Mouse (Mus musculus) left cerebral cortex, adult 2 months (tissue): ENCODE data around the gene Nucb1. TPM values are rescaled to one million over a fixed set of nuclear protein-coding genes. Genes with fewer than 3 reads are reported as not detected.

Source experiments
- DNase-seq, 2 experiments: peaks; one replicate each; pipeline ENCODE4 v3.0.0; 2021 to 2022; ENCODE audit warnings: low spot score in 2 of 2, mixed read lengths in 1 of 2; ENCODE audit errors: extremely low spot score in 1 of 2
- H3K27ac ChIP-seq: fragments of 200-600 bp; 2 replicates; pipeline ENCODE4 v1.8.1; 2022
- H3K4me3 ChIP-seq: fragments of 200-600 bp; 2 replicates; pipeline ENCODE4 v1.8.1; 2022
- CTCF ChIP-seq: fragments of 200-600 bp; IDR thresholded peaks from 2 replicates; pipeline ENCODE4 v1.8.1; 2022; ENCODE audit warnings: antibody characterized with exemption, mild to moderate bottlenecking, moderate library complexity
- intact Hi-C: fragments of 180-260 bp; cut with DNase I; formaldehyde crosslinking; loops from one replicate; pipeline ENCODE4 v1.15.1; 2025
- microRNA-seq, 2 experiments: library from miRNA; unstranded; fragments of <30 nt; microRNA quantifications; one replicate each; pipeline ENCODE4 v1.2.0; 2021
- total RNA-seq, 2 experiments: library from RNA; stranded (reverse); gene quantifications; 2 replicates each; pipeline ENCODE4 v1.2.3; 2021

The Nucb1 gene
- total RNA-seq, 2 experiments from 2014 or later = 95.4 to 106 TPM

DNA sequence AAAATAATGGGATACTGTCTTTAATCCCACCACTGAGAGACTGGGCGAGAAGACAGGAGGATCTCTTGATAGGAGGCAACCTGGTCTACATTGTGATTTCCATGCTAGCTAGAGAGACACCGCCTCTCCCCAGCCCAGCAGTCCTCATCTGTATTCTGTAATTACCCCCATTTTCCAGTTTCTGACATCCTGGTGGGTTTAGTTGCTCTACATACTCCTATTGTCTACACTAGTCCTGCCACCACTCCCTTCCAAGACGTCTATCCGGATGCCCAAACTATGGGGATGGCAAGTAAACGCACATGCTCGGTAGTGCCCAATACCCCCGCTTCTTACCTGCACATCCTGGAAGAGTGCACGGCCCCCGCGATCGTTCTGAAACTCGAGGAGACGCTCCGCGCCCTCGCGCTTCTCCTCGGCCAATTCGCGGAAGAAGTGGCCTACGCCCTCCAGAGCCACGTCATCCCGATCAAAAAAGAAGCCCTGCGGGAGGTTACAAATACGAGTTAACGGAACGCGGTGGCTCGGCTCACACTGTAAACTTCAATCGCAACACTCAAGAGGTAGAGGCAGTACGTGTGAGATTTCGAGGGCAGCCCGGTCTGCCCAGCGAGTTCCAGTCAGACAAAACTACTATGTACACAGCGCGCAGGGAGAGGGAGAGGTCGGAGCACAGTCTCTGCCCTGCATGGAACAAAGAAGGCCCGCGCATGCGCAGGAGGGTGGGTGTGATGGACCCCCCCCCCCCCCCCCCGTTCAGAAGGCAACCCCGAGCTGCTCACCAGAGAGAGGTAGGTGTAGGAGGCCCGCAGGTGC, 51.2 kb downstream of the Nucb1 start:
- intact Hi-C loops = no loop called here
- TF ChIP-seq CTCF = no peak
- Histone ChIP-seq H3K4me3 (peak overlapping the region; percentile 88), H3K27ac (peak overlapping the region; percentile 95)
- peak; percentile 67 to 70 for DNase-seq

DNA sequence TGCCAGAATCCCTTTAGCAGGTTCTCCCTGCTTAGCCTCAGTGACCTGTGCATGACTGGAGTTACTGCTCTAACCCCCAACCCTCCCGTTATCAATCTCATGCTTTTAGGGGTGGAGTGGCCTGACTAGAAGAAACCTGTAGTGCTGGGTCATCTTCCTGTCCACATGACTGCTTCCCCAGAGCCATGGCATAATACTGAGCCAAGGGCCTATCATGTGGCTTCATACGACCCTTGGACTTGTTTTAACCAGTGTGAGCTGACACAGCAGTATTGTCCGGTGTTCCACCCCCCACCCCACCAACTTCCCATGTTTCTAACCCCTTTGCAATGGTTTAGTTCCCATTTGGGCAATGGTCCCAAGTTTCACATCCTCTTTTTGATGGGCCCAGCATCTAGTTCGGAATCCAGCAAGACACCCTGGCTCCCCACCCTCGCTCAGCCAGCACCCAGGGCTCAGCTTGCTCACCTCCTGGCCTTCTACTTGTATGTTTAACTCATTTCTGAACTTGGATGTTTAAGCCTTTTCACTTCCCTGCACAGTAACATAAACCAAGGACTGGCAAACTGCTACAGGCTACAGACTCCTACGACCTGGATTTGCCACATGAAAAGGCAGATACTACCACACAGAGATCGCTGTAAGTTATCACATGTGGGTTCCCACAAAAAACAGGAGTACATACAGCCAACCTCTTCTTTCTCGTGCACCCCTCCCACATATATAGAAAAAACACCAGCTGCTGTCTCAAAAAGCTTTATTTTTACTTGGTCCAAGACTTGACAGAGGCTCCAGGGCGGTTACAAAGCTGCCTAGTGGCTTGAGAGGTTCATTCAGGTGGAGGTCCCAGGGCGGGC, 52.8 kb downstream of the Nucb1 start:
- no peak for DNase-seq
- peak overlapping the region; percentile 88 for H3K4me3 ChIP-seq
- intact Hi-C loops = no loop called here
- TF ChIP-seq CTCF = no peak
- peak overlapping the region; percentile 63 for H3K27ac ChIP-seq

DNA sequence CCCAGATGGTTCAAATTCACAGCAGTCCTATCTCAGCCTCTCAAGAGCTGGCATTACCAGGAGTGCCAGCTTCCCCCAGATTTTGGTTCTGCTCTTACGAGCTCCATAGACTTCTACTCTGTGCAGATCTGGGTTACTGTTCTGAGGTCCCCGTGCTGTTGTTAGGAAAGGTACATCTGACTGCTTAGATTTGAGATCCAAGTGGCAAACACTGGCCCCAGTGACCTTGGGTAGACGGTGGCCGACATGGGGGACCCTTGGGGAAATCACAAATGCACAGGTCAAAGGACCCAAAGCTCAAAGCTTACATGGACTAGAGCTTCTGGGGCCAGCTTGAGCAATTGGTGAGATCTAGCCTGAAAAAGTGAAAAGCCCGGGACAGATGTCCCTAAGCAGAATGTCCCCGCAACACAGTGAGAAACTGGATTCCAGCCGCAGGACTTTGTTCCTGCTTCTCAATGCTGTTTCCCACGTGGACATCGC, 53.4 kb downstream of the Nucb1 start:
- peak overlapping the region; percentile 63 for H3K27ac ChIP-seq
- TF ChIP-seq CTCF = no peak
- no peak for DNase-seq
- intact Hi-C loops = no loop called here
- H3K4me3 ChIP-seq = no peak overlapping the region

DNA sequence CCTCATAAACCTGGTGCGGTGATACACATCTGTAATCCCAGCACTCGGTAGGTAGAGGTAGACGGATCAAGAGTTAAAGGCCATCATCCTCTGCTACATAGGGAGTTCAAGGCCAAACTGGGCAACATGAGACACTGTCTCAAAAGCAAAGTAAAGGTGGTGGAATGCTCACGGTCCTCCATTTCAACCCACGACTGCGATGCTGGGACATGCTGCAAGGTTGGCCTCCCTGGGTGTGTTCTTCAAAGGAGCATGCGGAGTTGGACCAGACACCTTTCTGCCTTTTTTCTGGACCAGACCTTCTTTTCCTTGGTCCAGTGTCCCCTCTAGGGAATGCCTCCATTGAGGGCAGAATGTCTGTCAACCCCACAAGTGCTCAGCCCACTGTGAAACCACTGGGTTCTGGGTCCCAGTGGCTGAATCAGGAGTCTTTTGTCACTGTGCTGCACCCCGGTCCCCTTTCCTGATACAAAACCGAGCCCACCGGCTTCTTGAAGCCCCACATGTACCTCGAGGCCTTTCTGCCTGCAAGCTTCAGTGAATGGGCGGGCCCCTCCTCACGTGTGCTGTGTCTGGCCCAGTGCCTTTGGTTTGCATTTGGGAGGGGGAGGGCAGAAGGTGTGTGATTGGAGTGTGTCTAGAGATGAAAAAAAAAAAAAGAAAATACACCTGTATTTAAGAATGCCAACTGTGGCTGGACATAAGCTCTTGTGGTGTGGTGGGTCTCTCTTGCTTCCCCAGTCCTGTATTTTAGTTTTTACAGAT, 54.1 kb downstream of the Nucb1 start:
- no peak overlapping the region for H3K27ac ChIP-seq
- no peak for DNase-seq
- TF ChIP-seq CTCF = no peak
- no peak overlapping the region for H3K4me3 ChIP-seq
- intact Hi-C loops = no loop called here

DNA sequence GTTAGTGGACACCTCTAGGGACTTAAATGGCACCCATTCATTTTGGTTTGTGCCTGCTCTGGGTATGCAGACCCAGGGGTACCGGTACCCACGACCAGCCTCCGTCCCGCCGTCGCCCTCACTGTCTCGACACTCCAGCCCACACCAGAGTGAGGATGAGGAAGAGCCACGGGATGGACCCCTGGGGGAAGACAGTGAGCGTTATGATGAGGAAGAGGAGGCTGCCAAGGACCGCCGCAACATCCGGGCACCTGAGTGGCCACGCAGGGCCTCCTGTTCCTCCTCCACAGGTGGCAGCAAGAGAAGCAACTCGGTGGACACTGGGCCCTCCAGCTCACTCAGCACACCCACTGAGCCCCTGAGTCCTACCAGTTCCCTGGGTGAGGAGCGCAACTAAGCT, 55.2 kb downstream of the Nucb1 start:
- no peak for TF ChIP-seq CTCF
- no peak for DNase-seq
- intact Hi-C loops = no loop called here
- Histone ChIP-seq H3K4me3 (no peak overlapping the region), H3K27ac (no peak overlapping the region)

DNA sequence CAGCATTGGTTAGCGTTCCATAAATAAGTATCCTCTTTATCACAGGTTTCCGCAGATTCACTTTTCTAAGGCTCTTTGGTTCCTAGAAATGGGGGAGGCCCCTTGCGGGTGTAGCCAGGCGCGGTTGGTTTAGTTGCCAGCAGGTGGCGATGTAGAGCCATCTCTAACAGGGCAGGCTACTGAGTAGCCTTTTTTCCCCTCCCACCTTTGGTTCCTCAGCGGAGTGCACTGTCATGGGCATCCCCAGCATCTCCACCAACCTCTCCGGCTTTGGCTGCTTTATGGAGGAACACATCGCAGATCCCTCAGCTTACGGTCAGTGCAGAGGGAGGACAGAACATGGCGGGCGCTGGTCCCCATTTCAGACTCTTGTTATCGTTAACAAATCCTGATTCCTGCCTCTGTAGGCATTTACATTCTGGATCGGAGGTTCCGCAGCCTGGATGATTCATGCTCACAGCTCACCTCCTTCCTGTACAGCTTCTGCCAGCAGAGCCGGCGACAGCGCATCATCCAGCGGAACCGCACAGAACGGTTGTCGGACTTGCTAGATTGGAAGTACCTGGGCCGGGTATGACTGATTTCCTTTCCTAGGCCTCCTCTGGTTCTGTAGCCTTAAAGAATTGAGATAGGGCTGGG, 58.7 kb downstream of the Nucb1 start:
- peak overlapping the region; percentile 49 for H3K4me3 ChIP-seq
- TF ChIP-seq CTCF = peak; percentile 97
- DNase-seq = peak; percentile 85 to 89
- H3K27ac ChIP-seq = peak overlapping the region; percentile 96
- intact Hi-C loops = no loop called here

DNA sequence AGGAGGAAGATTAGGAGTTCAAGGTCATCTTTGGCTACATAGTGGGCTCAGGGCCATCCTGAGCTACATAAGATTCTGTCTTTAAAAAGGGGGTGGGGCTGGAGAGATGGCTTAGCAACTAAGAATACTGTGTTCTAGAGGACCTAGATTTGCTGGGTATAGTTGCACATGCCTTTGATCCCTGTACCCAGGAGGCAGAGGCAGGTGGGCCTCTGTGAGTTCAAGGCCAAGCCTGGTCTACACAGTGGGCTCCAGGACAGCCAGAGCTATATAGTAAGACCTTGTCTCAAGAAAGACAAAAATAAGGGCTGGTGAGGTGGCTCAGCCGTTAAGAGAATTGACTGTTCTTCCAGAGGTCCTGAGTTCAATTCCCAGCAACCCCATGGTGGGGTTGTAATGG, 60.2 kb downstream of the Nucb1 start:
- intact Hi-C loops = no loop called here

DNA sequence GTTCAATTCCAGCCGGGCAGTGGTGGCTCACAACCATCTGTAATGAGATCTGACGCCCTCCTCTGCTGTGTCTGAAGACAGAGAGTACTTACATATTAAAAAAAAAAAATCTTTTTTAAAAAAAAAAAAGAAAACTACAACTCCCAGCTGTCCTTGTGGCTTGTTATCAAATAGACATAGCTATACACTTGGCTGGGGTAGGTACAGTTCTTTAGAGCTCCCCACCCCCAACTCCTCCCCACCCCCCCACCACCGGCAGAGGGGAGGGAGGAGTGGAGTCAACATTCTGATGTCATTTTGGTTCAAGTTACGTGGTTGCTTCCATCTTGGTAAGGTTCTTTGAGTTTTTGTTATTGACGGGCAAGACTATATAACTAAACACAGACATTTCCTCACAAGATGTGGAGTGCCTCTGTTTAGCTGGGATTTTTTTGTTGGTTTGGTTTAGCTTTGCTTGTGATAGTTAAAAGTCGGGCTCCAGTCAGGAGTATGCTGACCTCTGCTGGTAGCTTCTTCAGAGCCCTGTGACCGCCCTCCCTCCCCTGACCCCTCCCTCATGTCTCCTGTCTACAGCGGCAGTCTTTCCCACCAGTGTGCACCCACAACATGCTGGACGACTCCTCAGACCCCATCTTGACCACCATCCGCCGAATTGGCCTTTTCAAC, 62.7 kb downstream of the Nucb1 start:
- intact Hi-C loops = no loop called here
- peak; percentile 50 for TF ChIP-seq CTCF
- no peak overlapping the region for H3K27ac ChIP-seq
- no peak overlapping the region for H3K4me3 ChIP-seq
- DNase-seq = no peak

More for the DNA sequence above, 60.2 kb downstream of the Nucb1 start:
- no peak for TF ChIP-seq CTCF
- DNase-seq = no peak
- Histone ChIP-seq H3K27ac (no peak overlapping the region), H3K4me3 (no peak overlapping the region)

DNA sequence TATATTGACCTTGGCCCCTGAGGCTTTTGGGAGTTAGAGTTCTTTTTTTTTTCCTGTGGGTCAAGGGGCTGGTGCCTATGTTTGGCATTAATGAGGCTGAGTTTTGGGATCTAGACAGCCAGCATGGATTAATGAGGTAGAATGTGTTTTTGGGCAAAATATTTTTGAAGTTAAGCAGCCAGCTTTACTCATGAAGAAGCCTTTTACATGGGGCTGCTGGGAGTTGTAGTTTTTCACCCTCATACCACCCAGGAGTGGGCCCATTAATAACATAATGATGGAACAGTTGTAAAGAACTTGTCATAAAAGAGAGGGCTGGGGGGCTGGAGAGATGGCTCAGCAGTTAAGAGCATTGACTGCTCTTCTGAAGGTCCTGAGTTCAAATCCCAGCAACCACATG, 63.6 kb downstream of the Nucb1 start:
- intact Hi-C loops = no loop called here
- H3K4me3 ChIP-seq = no peak overlapping the region
- DNase-seq = no peak
- TF ChIP-seq CTCF = no peak
- H3K27ac ChIP-seq = no peak overlapping the region

DNA sequence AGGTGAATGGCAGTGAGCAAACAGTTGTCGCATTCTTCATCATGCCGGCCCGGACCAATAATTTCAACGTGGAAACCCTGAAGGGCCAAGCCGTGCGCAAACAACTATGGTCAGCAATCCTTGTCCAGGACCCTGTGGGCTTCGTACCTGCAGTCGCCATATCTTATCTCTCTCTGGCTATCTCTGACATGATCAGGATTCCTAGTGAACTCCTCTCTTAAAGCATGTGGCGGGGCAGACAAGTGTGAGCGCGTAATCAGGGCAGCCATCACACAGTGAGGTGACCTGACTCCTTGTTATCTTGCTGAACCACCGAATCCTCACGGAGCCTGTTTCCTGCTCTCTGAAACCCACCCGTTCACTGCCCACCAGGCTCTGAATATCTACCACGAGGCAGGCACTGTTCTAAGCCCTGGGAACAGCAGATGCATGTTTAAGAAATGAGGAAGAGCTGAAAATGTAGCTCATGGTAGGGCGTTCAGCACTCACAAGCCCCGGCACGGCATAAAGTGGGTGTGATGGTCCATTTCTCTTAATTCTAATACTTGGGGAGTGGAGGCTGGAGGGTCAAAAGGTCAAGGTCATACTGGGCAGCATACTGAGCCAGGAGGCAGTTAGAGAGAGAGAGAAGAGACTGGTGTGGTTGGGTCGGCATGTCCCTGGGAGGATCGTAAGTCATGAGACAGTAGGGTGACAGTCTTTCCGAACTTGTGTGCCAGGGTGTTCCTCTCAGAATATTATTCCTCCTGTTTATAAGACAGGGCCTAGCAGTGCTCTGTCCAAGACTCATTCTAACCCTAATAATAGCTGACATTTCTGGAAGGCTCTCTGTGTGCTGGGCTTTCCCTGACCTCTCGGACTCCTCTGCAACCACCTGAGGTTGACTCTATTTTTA, 66.4 kb downstream of the Nucb1 start:
- Histone ChIP-seq H3K4me3 (no peak overlapping the region), H3K27ac (no peak overlapping the region)
- intact Hi-C loops = no loop called here
- TF ChIP-seq CTCF = no peak
- DNase-seq = no peak

Small RNAs within 50 kb of the gene (microRNA-seq; reads per million reads assigned to microRNA genes)
- 0 to 0.24 reads per million in 2 experiments for gene Gm22133

Other genes with a start within 250 kb of the Nucb1 start
- gene Slc6a21, start 232.9 kb downstream of the Nucb1 start, total RNA-seq = under 1 TPM in 1 of 2 experiments, not detected in 1; 0.23 TPM
- gene Trpm4, start 176.6 kb downstream of the Nucb1 start, total RNA-seq = 10 to 100 TPM; 18.5 to 24.6 TPM
- under 1 TPM; 0.23 to 0.61 TPM for gene Hrc, start 175.1 kb downstream of the Nucb1 start, total RNA-seq
- gene Ppfia3, start 143.4 kb downstream of the Nucb1 start, total RNA-seq = 100 to 1,000 TPM; 156 to 159 TPM
- gene Lin7b, start 139.8 kb downstream of the Nucb1 start, total RNA-seq = 100 to 1,000 TPM; 156 to 178 TPM
- gene Snrnp70, start 114.7 kb downstream of the Nucb1 start, total RNA-seq = 100 to 1,000 TPM; 428 to 429 TPM
- not detected for gene Kcna7, start 104.8 kb downstream of the Nucb1 start, total RNA-seq
- not detected for gene Ntf5, start 96.7 kb downstream of the Nucb1 start, total RNA-seq
- not detected for gene Lhb, start 89.6 kb downstream of the Nucb1 start, total RNA-seq
- 10 to 100 TPM; 18.2 to 19.2 TPM for gene Gys1, start 75.6 kb downstream of the Nucb1 start, total RNA-seq
- 10 to 100 TPM; 34.4 to 39.9 TPM for gene Ruvbl2, start 72.3 kb downstream of the Nucb1 start, total RNA-seq
- 100 to 1,000 TPM; 200 to 208 TPM for gene Ftl1, start 50.5 kb downstream of the Nucb1 start, total RNA-seq
- gene Bax, start 43.5 kb downstream of the Nucb1 start, total RNA-seq = 10 to 100 TPM; 66.9 to 67.4 TPM
- under 1 TPM in 1 of 2 experiments, not detected in 1; 0.30 TPM for gene Tulp2, start 28.5 kb downstream of the Nucb1 start, total RNA-seq
- gene Gm45808, start 23.6 kb downstream of the Nucb1 start, total RNA-seq = 1 to 10 TPM; 1.5 to 2.0 TPM
- 1 to 10 TPM; 3.7 to 4.8 TPM for gene Dhdh, start 21.6 kb downstream of the Nucb1 start, total RNA-seq
- 10 to 100 TPM; 25.2 to 29.3 TPM for gene Ppp1r15a, start 15.9 kb upstream of the Nucb1 start, total RNA-seq
- gene Plekha4, start 15.9 kb upstream of the Nucb1 start, total RNA-seq = 1 to 10 TPM; 4.2 to 5.1 TPM
- under 1 TPM; 0.61 to 0.68 TPM for gene Hsd17b14, start 44.5 kb upstream of the Nucb1 start, total RNA-seq
- 10 to 100 TPM; 25.4 to 26.2 TPM for gene Bcat2, start 59.7 kb upstream of the Nucb1 start, total RNA-seq
- gene Fgf21, start 105.1 kb upstream of the Nucb1 start, total RNA-seq = not detected
- gene Fut1, start 106.9 kb upstream of the Nucb1 start, total RNA-seq = not detected
- under 1 TPM in 1 of 2 experiments, not detected in 1; 0.34 TPM for gene Izumo1, start 111.4 kb upstream of the Nucb1 start, total RNA-seq
- 1 to 10 TPM; 6.1 to 8.0 TPM for gene Rasip1, start 117.1 kb upstream of the Nucb1 start, total RNA-seq
- gene Mamstr, start 129.6 kb upstream of the Nucb1 start, total RNA-seq = 1 to 10 TPM; 3.5 to 3.9 TPM
- gene Fut2, start 156.0 kb upstream of the Nucb1 start, total RNA-seq = under 1 TPM in 1 of 2 experiments, not detected in 1; 0.11 TPM
- gene Ntn5, start 173.6 kb upstream of the Nucb1 start, total RNA-seq = 1 to 10 TPM; 6.4 to 6.9 TPM
- gene Sec1, start 184.0 kb upstream of the Nucb1 start, total RNA-seq = 1 to 10 TPM; 1.1 to 1.2 TPM
- gene Car11, start 189.4 kb upstream of the Nucb1 start, total RNA-seq = 100 to 1,000 TPM; 211 to 244 TPM
- gene Dbp, start 194.7 kb upstream of the Nucb1 start, total RNA-seq = 100 to 1,000 TPM in 1 of 2 experiments, 10 to 100 TPM in 1; 60.3 to 104 TPM
- 100 to 1,000 TPM; 318 to 325 TPM for gene Rpl18, start 205.1 kb upstream of the Nucb1 start, total RNA-seq
- gene Sphk2, start 207.6 kb upstream of the Nucb1 start, total RNA-seq = 10 to 100 TPM; 30.8 to 34.4 TPM
- under 1 TPM; 0.37 to 0.41 TPM for gene Fam83e, start 210.8 kb upstream of the Nucb1 start, total RNA-seq
- not detected for gene Spaca4, start 215.4 kb upstream of the Nucb1 start, total RNA-seq